Mouse (Mus musculus): ENCODE data around the gene Tmprss2.

GRCm38 (mm10) chr16:97658481-97658880 is 47.5 kb upstream of the Tmprss2 start:
- TF ChIP-seq CTCF (IDR thresholded peaks at IDR 0.05; ENCODE audit: borderline replicate concordance, control insufficient read depth, extremely low read depth, insufficient read depth, low read length, poor library complexity) (no peak), POLR2A (IDR thresholded peaks at IDR 0.05; ENCODE audit: control insufficient read depth, extremely low read depth, insufficient read depth, low read length, poor library complexity) (no peak)

Data from thymus, adult 2 months (tissue).